Mouse (Mus musculus): ENCODE measurements around the gene Rfx4. TPM values are rescaled to one million over a fixed set of nuclear protein-coding genes. Genes with fewer than 3 reads are reported as not detected.

Gene Rfx4
- polyA plus RNA-seq, 1 experiment from 2014 or later = 0.06 TPM

DNA sequence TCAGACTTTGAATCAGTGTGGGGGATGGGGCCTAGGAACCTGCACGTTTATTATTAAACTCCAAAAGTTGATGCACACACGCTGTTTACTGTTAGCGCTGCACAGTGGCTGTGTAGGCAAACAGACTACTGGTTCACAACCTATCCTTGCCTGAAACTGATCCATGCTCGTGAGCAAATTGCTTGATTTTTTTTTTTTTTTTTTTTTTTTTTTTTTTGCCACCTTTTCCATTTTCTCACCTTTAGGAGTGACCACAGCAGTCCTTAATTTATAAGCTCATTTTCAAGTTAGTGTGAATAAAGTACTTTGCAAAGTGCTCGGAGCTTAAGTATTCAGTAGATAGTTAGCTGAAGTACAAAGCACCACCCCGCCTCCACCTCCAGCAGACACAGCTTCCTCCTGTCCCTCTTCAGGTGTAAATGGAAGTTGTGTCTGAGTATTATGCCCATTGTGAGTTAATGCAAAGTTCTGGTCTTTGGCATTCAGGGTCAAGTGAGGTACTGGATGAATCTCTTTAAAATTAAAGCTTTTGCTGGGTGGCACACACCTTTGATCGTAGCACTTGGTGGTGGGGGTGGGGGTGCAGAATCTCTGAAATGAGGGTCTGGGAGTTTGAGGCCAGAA lies 83.1 kb downstream of the Rfx4 start:
- H3K4me3 ChIP-seq (ENCODE audit: low read length) = no peak overlapping the region
- H3K9ac ChIP-seq (ENCODE audit: low read length) = no peak overlapping the region
- 59% methylated on average over 7 of the region's 7 CpGs for WGBS
- no peaks in the 10 kb centered on the region for H3K27me3 ChIP-seq (ENCODE audit: control insufficient read depth, insufficient read depth, low read depth, low read length)
- H3K27ac ChIP-seq (ENCODE audit: low read length) = no peak overlapping the region
- no peak for ATAC-seq (ENCODE audit: low read depth)
- H3K4me2 ChIP-seq (ENCODE audit: low read depth, low read length) = no peak overlapping the region
- H3K36me3 ChIP-seq (ENCODE audit: control insufficient read depth, insufficient read depth, low read length) = no peaks in the 10 kb centered on the region
- H3K4me1 ChIP-seq (replicated peaks; ENCODE audit: control insufficient read depth, insufficient read depth, low read length) = no peaks in the 10 kb centered on the region
- H3K9me3 ChIP-seq (ENCODE audit: control insufficient read depth, low read length) = no peaks in the 10 kb centered on the region

DNA sequence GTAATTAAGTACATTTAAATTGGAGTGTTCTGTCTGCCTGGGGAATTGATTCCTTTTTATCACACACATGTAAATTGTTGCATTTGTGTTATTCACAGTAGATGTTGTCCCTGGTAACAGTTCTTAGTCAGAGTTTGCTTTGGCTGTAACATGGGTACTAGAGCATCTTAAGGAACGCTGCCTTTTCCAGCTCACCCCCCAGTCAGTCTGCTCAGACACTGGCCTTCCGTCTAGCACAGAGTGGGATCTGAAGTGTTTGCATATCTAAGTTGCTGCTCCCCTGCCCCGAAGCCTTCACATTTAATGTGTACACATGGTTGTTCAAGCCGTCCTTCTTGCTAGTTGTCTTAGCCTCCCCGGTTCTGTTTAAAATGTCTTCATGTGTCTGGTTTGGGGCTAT lies 90.8 kb downstream of the Rfx4 start:
- 38% methylated on average over 5 of the region's 5 CpGs for WGBS
- H3K36me3 ChIP-seq (ENCODE audit: control insufficient read depth, insufficient read depth, low read length) = no peaks in the 10 kb centered on the region
- no peak overlapping the region for H3K27ac ChIP-seq (ENCODE audit: low read length)
- 0 out of 2 replicates have a peak, but pooled peaks have one; percentile 31 for ATAC-seq (ENCODE audit: low read depth)
- no peaks in the 10 kb centered on the region for H3K27me3 ChIP-seq (ENCODE audit: control insufficient read depth, insufficient read depth, low read depth, low read length)
- H3K4me2 ChIP-seq (ENCODE audit: low read depth, low read length) = no peak overlapping the region
- H3K9ac ChIP-seq (ENCODE audit: low read length) = no peak overlapping the region
- H3K9me3 ChIP-seq (ENCODE audit: control insufficient read depth, low read length) = no peaks in the 10 kb centered on the region
- no peaks in the 10 kb centered on the region for H3K4me1 ChIP-seq (replicated peaks; ENCODE audit: control insufficient read depth, insufficient read depth, low read length)
- no peak overlapping the region for H3K4me3 ChIP-seq (ENCODE audit: low read length)

- no peak overlapping the region for H3K9ac ChIP-seq (ENCODE audit: low read length)
- WGBS = 36% methylated on average over 12 of the region's 12 CpGs
- H3K27me3 ChIP-seq (ENCODE audit: control insufficient read depth, insufficient read depth, low read depth, low read length) = 0 out of 2 replicates have a peak, but pooled peaks cover 4% of the 10 kb centered on the region
- H3K4me1 ChIP-seq (replicated peaks; ENCODE audit: control insufficient read depth, insufficient read depth, low read length) = peaks cover 8% of the 10 kb centered on the region; the same call in 1 of the 2 replicates
- no peak overlapping the region for H3K4me3 ChIP-seq (ENCODE audit: low read length)
- peak; percentile 85 for ATAC-seq (ENCODE audit: low read depth)
- H3K27ac ChIP-seq (ENCODE audit: low read length) = no peak overlapping the region
- H3K9me3 ChIP-seq (ENCODE audit: control insufficient read depth, low read length) = no peaks in the 10 kb centered on the region
- H3K4me2 ChIP-seq (ENCODE audit: low read depth, low read length) = no peak overlapping the region
- H3K36me3 ChIP-seq (ENCODE audit: control insufficient read depth, insufficient read depth, low read length) = no peaks in the 10 kb centered on the region
Measured at GRCm38 (mm10) chr10:84851981-84852979, 96.4 kb downstream of the Rfx4 start.

GRCm38 (mm10) chr10:84854059-84854458 lies 98.2 kb downstream of the Rfx4 start:
- H3K9me3 ChIP-seq (ENCODE audit: control insufficient read depth, low read length) = no peaks in the 10 kb centered on the region
- H3K4me3 ChIP-seq (ENCODE audit: low read length) = no peak overlapping the region
- H3K36me3 ChIP-seq (ENCODE audit: control insufficient read depth, insufficient read depth, low read length) = no peaks in the 10 kb centered on the region
- H3K9ac ChIP-seq (ENCODE audit: low read length) = no peak overlapping the region
- WGBS = 91% methylated on average over 8 of the region's 8 CpGs
- peaks cover 15% of the 10 kb centered on the region for H3K4me1 ChIP-seq (replicated peaks; ENCODE audit: control insufficient read depth, insufficient read depth, low read length)
- no peak for ATAC-seq (ENCODE audit: low read depth)
- H3K27ac ChIP-seq (ENCODE audit: low read length) = no peak overlapping the region
- H3K4me2 ChIP-seq (ENCODE audit: low read depth, low read length) = no peak overlapping the region
- H3K27me3 ChIP-seq (ENCODE audit: control insufficient read depth, insufficient read depth, low read depth, low read length) = 0 out of 2 replicates have a peak, but pooled peaks cover 4% of the 10 kb centered on the region

DNA sequence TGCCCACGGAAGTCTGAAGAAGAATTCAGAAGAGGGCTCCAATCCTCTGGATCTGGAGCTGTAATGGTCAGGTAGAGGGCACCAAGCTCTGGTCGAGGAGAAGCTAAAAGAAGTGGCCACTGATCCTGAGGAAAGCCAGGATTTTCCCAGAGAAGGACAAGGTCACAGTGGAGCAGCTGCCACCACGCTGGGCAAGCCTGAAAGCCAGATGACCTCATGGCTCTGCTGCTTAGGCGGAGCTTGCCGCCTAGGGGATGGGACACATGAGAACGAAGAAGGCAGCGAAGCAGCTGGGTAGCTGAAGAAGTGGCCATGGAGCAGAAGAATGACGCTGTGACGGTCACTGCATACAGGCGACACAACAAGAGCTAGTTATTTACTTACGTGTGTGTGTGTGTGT lies 99.6 kb downstream of the Rfx4 start:
- H3K4me1 ChIP-seq (replicated peaks; ENCODE audit: control insufficient read depth, insufficient read depth, low read length) = peaks cover 16% of the 10 kb centered on the region
- ATAC-seq (ENCODE audit: low read depth) = no peak
- no peaks in the 10 kb centered on the region for H3K36me3 ChIP-seq (ENCODE audit: control insufficient read depth, insufficient read depth, low read length)
- 72% methylated on average over 11 of the region's 11 CpGs for WGBS
- no peak overlapping the region for H3K4me3 ChIP-seq (ENCODE audit: low read length)
- H3K27me3 ChIP-seq (ENCODE audit: control insufficient read depth, insufficient read depth, low read depth, low read length) = peaks cover 4% of the 10 kb centered on the region; the same call in 1 of the 2 replicates
- no peaks in the 10 kb centered on the region for H3K9me3 ChIP-seq (ENCODE audit: control insufficient read depth, low read length)
- H3K27ac ChIP-seq (ENCODE audit: low read length) = no peak overlapping the region
- H3K4me2 ChIP-seq (ENCODE audit: low read depth, low read length) = no peak overlapping the region
- H3K9ac ChIP-seq (ENCODE audit: low read length) = no peak overlapping the region

DNA sequence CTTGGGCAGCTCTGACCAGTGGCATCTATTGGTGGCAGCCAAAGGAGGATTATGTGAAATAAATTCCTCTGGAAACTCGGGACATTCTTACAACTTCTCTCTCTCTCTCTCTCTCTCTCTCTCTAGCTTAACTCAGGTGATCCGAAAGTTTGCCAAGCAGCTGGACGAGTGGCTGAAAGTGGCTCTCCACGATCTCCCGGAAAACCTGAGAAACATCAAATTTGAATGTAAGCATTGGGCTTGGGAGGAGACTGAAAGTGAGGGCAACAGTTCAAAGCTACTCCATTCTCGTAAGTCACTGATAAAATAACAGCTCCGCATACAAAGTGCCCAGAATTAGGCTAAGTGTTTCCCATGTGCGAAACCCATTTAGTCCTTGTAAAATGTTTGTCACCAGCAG lies 102.5 kb downstream of the Rfx4 start:
- peaks cover 4% of the 10 kb centered on the region; the same call in 1 of the 2 replicates for H3K27me3 ChIP-seq (ENCODE audit: control insufficient read depth, insufficient read depth, low read depth, low read length)
- H3K36me3 ChIP-seq (ENCODE audit: control insufficient read depth, insufficient read depth, low read length) = no peaks in the 10 kb centered on the region
- 39% methylated on average over 8 of the region's 8 CpGs for WGBS
- no peaks in the 10 kb centered on the region for H3K9me3 ChIP-seq (ENCODE audit: control insufficient read depth, low read length)
- H3K27ac ChIP-seq (ENCODE audit: low read length) = no peak overlapping the region
- peaks cover 8% of the 10 kb centered on the region for H3K4me1 ChIP-seq (replicated peaks; ENCODE audit: control insufficient read depth, insufficient read depth, low read length)
- H3K9ac ChIP-seq (ENCODE audit: low read length) = no peak overlapping the region
- H3K4me2 ChIP-seq (ENCODE audit: low read depth, low read length) = no peak overlapping the region
- no peak overlapping the region for H3K4me3 ChIP-seq (ENCODE audit: low read length)
- peak; percentile 52; the same call in 1 of the 2 replicates for ATAC-seq (ENCODE audit: low read depth)

DNA sequence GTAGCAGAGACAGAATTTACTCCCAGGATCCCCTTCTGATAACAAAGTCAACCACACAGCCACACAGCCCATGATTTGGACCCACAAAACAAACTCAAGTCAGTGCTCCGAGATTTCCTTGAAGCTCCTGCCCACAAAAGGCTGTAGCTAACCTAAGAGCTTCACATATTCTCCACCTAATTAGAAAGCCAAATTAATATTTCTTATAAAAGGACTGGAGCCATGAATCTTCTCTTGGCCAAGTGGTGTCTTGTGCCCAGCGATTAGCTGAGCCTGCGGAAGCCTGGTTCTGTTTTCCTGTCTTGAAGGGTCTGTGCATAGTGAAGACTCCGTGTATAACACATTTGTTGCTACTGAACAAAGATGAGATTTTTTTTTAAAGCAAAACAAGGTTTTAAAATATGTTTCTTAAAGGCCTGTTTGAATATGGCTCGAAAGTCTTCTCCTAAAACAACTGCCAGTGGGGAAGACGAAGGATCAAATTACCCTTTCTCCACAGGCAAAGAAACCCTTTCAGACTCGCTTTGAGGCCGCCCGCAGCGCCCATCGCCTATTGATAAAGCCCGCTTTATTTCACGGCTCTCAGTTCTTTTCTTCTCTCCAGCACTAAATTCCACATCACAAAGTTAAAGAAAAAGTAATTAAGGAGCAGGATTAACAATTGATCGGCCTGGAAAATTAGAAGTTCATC lies 103.1 kb downstream of the Rfx4 start:
- H3K36me3 ChIP-seq (ENCODE audit: control insufficient read depth, insufficient read depth, low read length) = no peaks in the 10 kb centered on the region

GRCm38 (mm10) chr10:84859556-84860380 lies 103.9 kb downstream of the Rfx4 start:
- no peak for ATAC-seq (ENCODE audit: low read depth)

More for the DNA sequence above, 103.1 kb downstream of the Rfx4 start:
- Histone ChIP-seq H3K9ac (ENCODE audit: low read length) (no peak overlapping the region), H3K9me3 (ENCODE audit: control insufficient read depth, low read length) (no peaks in the 10 kb centered on the region), H3K4me1 (replicated peaks; ENCODE audit: control insufficient read depth, insufficient read depth, low read length) (peaks cover 8% of the 10 kb centered on the region), H3K27me3 (ENCODE audit: control insufficient read depth, insufficient read depth, low read depth, low read length) (no peaks in the 10 kb centered on the region; the same call in 1 of the 2 replicates), H3K27ac (ENCODE audit: low read length) (no peak overlapping the region), H3K4me3 (ENCODE audit: low read length) (no peak overlapping the region), H3K4me2 (ENCODE audit: low read depth, low read length) (peak overlapping the region; percentile 22; the same call in 1 of the 2 replicates)
- WGBS = 23% methylated on average over 14 of the region's 14 CpGs
- ATAC-seq (ENCODE audit: low read depth) = no peak

More at GRCm38 (mm10) chr10:84859556-84860380, 103.9 kb downstream of the Rfx4 start:
- H3K9ac ChIP-seq (ENCODE audit: low read length) = no peak overlapping the region
- no peaks in the 10 kb centered on the region for H3K36me3 ChIP-seq (ENCODE audit: control insufficient read depth, insufficient read depth, low read length)
- H3K27me3 ChIP-seq (ENCODE audit: control insufficient read depth, insufficient read depth, low read depth, low read length) = no peaks in the 10 kb centered on the region; the same call in 1 of the 2 replicates
- H3K9me3 ChIP-seq (ENCODE audit: control insufficient read depth, low read length) = no peaks in the 10 kb centered on the region
- no peak overlapping the region for H3K4me3 ChIP-seq (ENCODE audit: low read length)
- no peak overlapping the region for H3K4me2 ChIP-seq (ENCODE audit: low read depth, low read length)
- peaks cover 8% of the 10 kb centered on the region for H3K4me1 ChIP-seq (replicated peaks; ENCODE audit: control insufficient read depth, insufficient read depth, low read length)
- WGBS = 47% methylated on average over 13 of the region's 13 CpGs
- no peak overlapping the region for H3K27ac ChIP-seq (ENCODE audit: low read length)
